16 mouse cellular contexts compared by ENCODE assay signal in genomic region chr16:44163831-44164230, GRCm38 (mm10).
"Had no signal": no experiment of that assay in that cellular context is flagged by ENCODE, and none has a peak within 500 bp of the region (broad histone marks: within the 10 kb centered on the region; RNA-seq: fewer than 3 reads in every experiment).

No protein-coding gene starts in this region.

- H3K9ac ChIP-seq: neural tube, embryonic 13.5 days; neural tube, embryonic 15.5 days; stomach, embryonic 15.5 days had no signal

- H3K9me3 ChIP-seq: neural tube, embryonic 13.5 days; neural tube, embryonic 15.5 days; stomach, embryonic 15.5 days had no signal

- H3K36me3 ChIP-seq: stomach, embryonic 15.5 days had no signal

- H3K27me3 ChIP-seq: neural tube, embryonic 13.5 days; neural tube, embryonic 15.5 days; stomach, embryonic 15.5 days had no signal

- H3K4me1 ChIP-seq: neural tube, embryonic 13.5 days; neural tube, embryonic 15.5 days; stomach, embryonic 15.5 days had no signal

- DNase-seq: retina, postnatal 1 day; right cerebral cortex, adult 18-20 months; right cerebral cortex, postnatal 14 days; right cerebral cortex, postnatal 25 days; right cerebral cortex, postnatal 4 days; spleen, adult 18-20 months; thymus, adult 18-20 months; thymus, adult 2 months; thymus, postnatal 14 days; thymus, postnatal 25 days; thymus, postnatal 36 days; thymus, postnatal 4 days had no signal

- H3K4me3 ChIP-seq: neural tube, embryonic 13.5 days; neural tube, embryonic 15.5 days; stomach, embryonic 15.5 days had no signal

- H3K27ac ChIP-seq: neural tube, embryonic 13.5 days; neural tube, embryonic 15.5 days; stomach, embryonic 15.5 days; stomach, postnatal 0 days had no signal

- H3K4me2 ChIP-seq: neural tube, embryonic 13.5 days; neural tube, embryonic 15.5 days; stomach, embryonic 15.5 days had no signal
